8 mouse cellular contexts compared by ENCODE assay signal in the genomic region with DNA sequence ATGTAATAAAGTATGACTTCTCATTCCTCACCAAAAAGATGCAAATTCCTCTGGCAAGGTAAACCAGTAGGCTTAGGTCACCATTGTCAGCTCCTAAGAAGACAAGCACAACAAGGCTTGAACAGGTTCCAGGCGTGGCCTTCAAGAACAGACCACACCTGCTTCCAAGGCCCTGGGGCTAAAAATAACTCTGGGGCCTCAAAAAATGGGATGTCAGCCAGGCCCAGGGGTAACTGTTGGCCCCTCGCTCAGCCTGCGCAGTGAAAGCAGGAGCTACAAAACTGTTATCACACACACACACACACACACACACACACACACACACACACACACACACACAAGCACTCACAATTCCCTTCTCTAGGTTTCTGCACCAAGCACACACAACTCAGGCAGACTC. TPM values are rescaled to one million over a fixed set of nuclear protein-coding genes. Genes with fewer than 3 reads are reported as not detected.
DNase-seq lines count a peak whose midpoint lies in the region; ATAC-seq and TF ChIP-seq lines count a peak whose summit lies in the region.

No protein-coding gene starts in this region.

- H3K36me3 ChIP-seq in heart, adult 2 months (ENCODE audit: control insufficient read depth, insufficient read depth, low read length), result peaks cover 2% of the 10 kb centered on the region; the same call in 1 of the 2 replicates
- no peaks in the 10 kb centered on the region for H3K36me3 ChIP-seq in stomach, postnatal 0 days (ENCODE audit: control insufficient read depth, insufficient read depth, low read length)

- H3K4me1 ChIP-seq in heart, adult 2 months (ENCODE audit: control insufficient read depth, insufficient read depth, low read length), result peaks cover 6% of the 10 kb centered on the region
- H3K4me1 ChIP-seq in stomach, postnatal 0 days (replicated peaks; ENCODE audit: control insufficient read depth, insufficient read depth), result no peaks in the 10 kb centered on the region

- no peaks in the 10 kb centered on the region for H3K9me3 ChIP-seq in stomach, postnatal 0 days (ENCODE audit: control insufficient read depth, low read length)

- H3K4me2 ChIP-seq in stomach, postnatal 0 days (replicated peaks; ENCODE audit: low read depth), result no peak overlapping the region

- ATAC-seq in stomach, postnatal 0 days (ENCODE audit: low FRiP score, low TSS enrichment), result peak; percentile 87

- peak; percentile 70 for DNase-seq in R1 (ENCODE audit: low read depth, low spot score)
- peak; percentile 61 for DNase-seq in c-Kit-positive CD71-positive TER-119-positive erythroid progenitor cells, embryonic 14.5 days (ENCODE audit: low spot score)
- peak; percentile 47 to 74 for DNase-seq in heart, adult 2 months
- peak; percentile 33 to 50 for DNase-seq in kidney, postnatal 36 days
- DNase-seq in stomach, postnatal 0 days (ENCODE audit: low spot score), result peak; percentile 77
- no peak for DNase-seq in right cerebral cortex, postnatal 14 days
- DNase-seq in right cerebral cortex, adult 18-20 months, result no peak
- DNase-seq in right cerebral cortex, postnatal 25 days, result no peak

- no peak overlapping the region for H3K9ac ChIP-seq in heart, adult 2 months (ENCODE audit: low read depth, low read length)
- H3K9ac ChIP-seq in stomach, postnatal 0 days (ENCODE audit: low read length), result no peak overlapping the region

- H3K27me3 ChIP-seq in heart, adult 2 months (ENCODE audit: control insufficient read depth, insufficient read depth, low read length), result no peaks in the 10 kb centered on the region
- no peaks in the 10 kb centered on the region for H3K27me3 ChIP-seq in stomach, postnatal 0 days (ENCODE audit: control insufficient read depth, insufficient read depth, low read length)

- no peak for TF ChIP-seq CTCF in heart, adult 2 months (IDR thresholded peaks at IDR 0.05)
- TF ChIP-seq CTCF in stomach, postnatal 0 days (IDR thresholded peaks at IDR 0.05; ENCODE audit: low read depth), result no peak

- TF ChIP-seq EP300 in heart, adult 2 months (IDR thresholded peaks at IDR 0.05; ENCODE audit: insufficient read depth, low read depth, low read length), result no peak
- no peak for TF ChIP-seq EP300 in stomach, postnatal 0 days (optimal IDR thresholded peaks at IDR 0.05)

- no peak overlapping the region for H3K4me3 ChIP-seq in heart, adult 2 months
- no peak overlapping the region for H3K4me3 ChIP-seq in stomach, postnatal 0 days (ENCODE audit: low read depth, low read length)

- 26% methylated on average over 3 of the region's 3 CpGs for WGBS in heart, adult 2 months
- 9% methylated on average over 3 of the region's 3 CpGs for WGBS in stomach, postnatal 0 days

- intact Hi-C loops in heart, adult 2 months (cut with DNase I), result no loop called here

- no peak for TF ChIP-seq POLR2A in heart, adult 2 months (IDR thresholded peaks at IDR 0.05; ENCODE audit: insufficient read depth, low read depth, low read length)

- H3K27ac ChIP-seq in heart, adult 2 months, result peak overlapping the region; percentile 23
- H3K27ac ChIP-seq in stomach, postnatal 0 days (replicated peaks), result no peak overlapping the region; the same call in 1 of the 2 replicates

- H3K79me2 ChIP-seq in heart, adult 2 months (replicated peaks; ENCODE audit: control insufficient read depth, insufficient read depth, low read length), result peaks cover 13% of the 10 kb centered on the region

RNA-seq across cellular contexts. Expression of a gene that starts 18.5 kb away (rescaled TPM):
- 10 to 100 TPM; 20.9 to 23.8 TPM for total RNA-seq in heart, adult 2 months (2021)
- 8.2 and 18.7 TPM in 2 replicates for polyA plus RNA-seq in heart, adult 2 months (2012; rRNA removed)
- polyA plus RNA-seq in stomach, postnatal 0 days (2015; fragmentation: Nextera tagmentation; extraction: Ambion mirVana), result 8.6 and 10.6 TPM in 2 replicates

RNA-seq across cellular contexts. Expression of a gene that starts 56.0 kb away (rescaled TPM):
- total RNA-seq in heart, adult 2 months (2021), result 10 to 100 TPM; 12.2 to 16.2 TPM
- 9.2 and 15.3 TPM in 2 replicates for polyA plus RNA-seq in heart, adult 2 months (2012; rRNA removed)
- polyA plus RNA-seq in stomach, postnatal 0 days (2015; fragmentation: Nextera tagmentation; extraction: Ambion mirVana), result 4.3 and 4.7 TPM in 2 replicates

Comparison
In these comparisons a context has a peak if more than half of its experiments do, and no peak if none do; other contexts are left out.
1. DNase-seq: peak in R1 (single experiment), c-Kit-positive CD71-positive TER-119-positive erythroid progenitor cells, embryonic 14.5 days (single experiment), heart, adult 2 months (2 of 2), kidney, postnatal 36 days (2 of 2) and stomach, postnatal 0 days (single experiment); none in right cerebral cortex, postnatal 14 days (single experiment), right cerebral cortex, adult 18-20 months (single experiment) and right cerebral cortex, postnatal 25 days (single experiment).